Mouse (Mus musculus): Measurements from ENCODE around the gene Egflam.

Gene Egflam

GRCm38 (mm10) chr15:7167906-7168532 is 230.2 kb downstream of the Egflam start:
- no peak for DNase-seq

- DNase-seq, result no peak
These were observed 230.8 kb downstream of the Egflam start for GRCm38 (mm10) chr15:7167238-7167905.

GRCm38 (mm10) chr15:7166735-7167134 is 231.5 kb downstream of the Egflam start:
- no peak for DNase-seq

GRCm38 (mm10) chr15:7163851-7164250 is 234.3 kb downstream of the Egflam start:
- DNase-seq, result no peak

GRCm38 (mm10) chr15:7160321-7160720 is 237.9 kb downstream of the Egflam start:
- DNase-seq, result no peak

GRCm38 (mm10) chr15:7159869-7160268 is 238.3 kb downstream of the Egflam start:
- no peak for DNase-seq

- no peak for DNase-seq
These were observed 240.5 kb downstream of the Egflam start for GRCm38 (mm10) chr15:7157658-7158057.
